Mouse (Mus musculus) gastrocnemius, adult 18-20 months (tissue): ENCODE data around the gene Apbb2. TPM values are rescaled to one million over a fixed set of nuclear protein-coding genes. Genes with fewer than 3 reads are reported as not detected.
"Not testable (repeated sequence)": the region's sequence is repeated elsewhere in the genome, so short reads cannot be mapped to it uniquely, and the experiment has no call there.

Experiments
- DNase-seq: peaks from one replicate; pipeline ENCODE4 v3.0.0; 2021; ENCODE audit warnings: low spot score
- total RNA-seq, 2 experiments: library from RNA; stranded (reverse); gene quantifications; 2 replicates each; pipeline ENCODE4 v1.2.3; 2021

The Apbb2 gene
- total RNA-seq, 2 experiments from 2014 or later: 37.4 to 40.4 TPM

GRCm38 (mm10) chr5:66302085-66302815 is 316.3 kb downstream of the Apbb2 start:
- DNase-seq: no peak

- DNase-seq: no peak
Measured at GRCm38 (mm10) chr5:66300576-66300975, 318.0 kb downstream of the Apbb2 start.

DNA sequence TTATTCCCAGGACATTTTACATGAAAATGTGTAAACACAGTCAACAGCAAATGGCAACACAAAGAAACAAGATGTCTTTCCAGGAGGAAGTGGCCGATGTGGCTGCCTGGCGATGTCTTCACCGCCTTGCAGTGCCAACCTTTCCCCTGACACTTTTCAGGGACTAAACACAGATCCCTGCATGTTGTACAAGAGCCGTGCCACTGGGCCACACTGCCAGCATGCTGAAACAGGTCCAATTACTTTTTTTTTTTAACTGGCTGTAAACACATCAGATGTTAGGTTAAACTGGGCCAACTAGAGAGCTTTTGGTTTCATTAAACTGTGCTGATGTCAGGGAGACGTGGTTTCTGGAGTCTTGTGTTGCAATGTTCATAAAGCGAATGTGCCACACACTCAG is 319.7 kb downstream of the Apbb2 start:
- DNase-seq: no peak

GRCm38 (mm10) chr5:66296116-66296515 is 322.5 kb downstream of the Apbb2 start:
- no peak for DNase-seq

- no peak for DNase-seq
Measured at GRCm38 (mm10) chr5:66294952-66295351, 323.6 kb downstream of the Apbb2 start.

GRCm38 (mm10) chr5:66294106-66294625 is 324.4 kb downstream of the Apbb2 start:
- DNase-seq: no peak

GRCm38 (mm10) chr5:66280742-66281141 is 337.8 kb downstream of the Apbb2 start:
- no peak for DNase-seq

- DNase-seq: no peak
Measured at GRCm38 (mm10) chr5:66279650-66280049, 338.9 kb downstream of the Apbb2 start.

- no peak for DNase-seq
Measured at GRCm38 (mm10) chr5:66274417-66274816, 344.2 kb downstream of the Apbb2 start.

GRCm38 (mm10) chr5:66271141-66271540 is 347.4 kb downstream of the Apbb2 start:
- no peak for DNase-seq

DNA sequence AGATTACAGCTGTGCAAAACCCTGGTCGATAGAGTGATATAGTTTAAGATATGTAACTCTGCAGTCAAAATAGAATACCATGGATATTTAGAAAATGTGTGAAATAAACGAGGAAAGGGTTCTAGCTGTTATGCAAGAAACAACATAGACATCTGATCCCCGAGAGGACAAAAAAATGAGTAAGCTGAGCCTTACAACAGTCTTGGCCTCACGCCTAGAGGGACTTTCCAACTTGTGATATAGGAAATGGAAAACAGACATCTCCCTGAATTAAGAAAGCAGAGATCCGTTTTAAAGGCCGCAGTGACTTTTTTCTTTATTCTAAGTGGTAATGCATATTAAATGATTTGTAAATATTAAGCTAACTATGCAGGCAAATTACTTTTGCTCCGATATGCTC is 349.0 kb downstream of the Apbb2 start:
- DNase-seq: peak; percentile 28

DNA sequence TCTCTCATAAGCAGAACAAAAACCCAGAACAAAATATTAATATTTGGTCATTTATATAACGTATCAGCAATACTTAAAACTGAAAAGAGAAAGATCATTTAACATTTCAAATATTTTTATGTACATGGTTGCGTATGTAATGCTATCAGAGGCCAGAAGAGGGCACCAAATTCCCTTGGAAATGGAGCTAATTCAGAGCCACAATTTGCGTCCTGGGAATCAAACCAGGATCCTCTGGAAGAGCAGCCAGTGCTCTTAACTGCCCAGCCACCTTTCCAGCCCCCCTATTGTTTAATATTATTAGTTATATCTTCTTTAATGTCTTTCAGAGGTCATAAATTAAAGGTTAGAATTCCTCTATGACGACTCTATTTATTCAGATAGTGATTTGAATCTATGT is 355.2 kb downstream of the Apbb2 start:
- peak; percentile 14 for DNase-seq

- DNase-seq: no peak
Measured at GRCm38 (mm10) chr5:66262475-66262874, 356.1 kb downstream of the Apbb2 start.

DNA sequence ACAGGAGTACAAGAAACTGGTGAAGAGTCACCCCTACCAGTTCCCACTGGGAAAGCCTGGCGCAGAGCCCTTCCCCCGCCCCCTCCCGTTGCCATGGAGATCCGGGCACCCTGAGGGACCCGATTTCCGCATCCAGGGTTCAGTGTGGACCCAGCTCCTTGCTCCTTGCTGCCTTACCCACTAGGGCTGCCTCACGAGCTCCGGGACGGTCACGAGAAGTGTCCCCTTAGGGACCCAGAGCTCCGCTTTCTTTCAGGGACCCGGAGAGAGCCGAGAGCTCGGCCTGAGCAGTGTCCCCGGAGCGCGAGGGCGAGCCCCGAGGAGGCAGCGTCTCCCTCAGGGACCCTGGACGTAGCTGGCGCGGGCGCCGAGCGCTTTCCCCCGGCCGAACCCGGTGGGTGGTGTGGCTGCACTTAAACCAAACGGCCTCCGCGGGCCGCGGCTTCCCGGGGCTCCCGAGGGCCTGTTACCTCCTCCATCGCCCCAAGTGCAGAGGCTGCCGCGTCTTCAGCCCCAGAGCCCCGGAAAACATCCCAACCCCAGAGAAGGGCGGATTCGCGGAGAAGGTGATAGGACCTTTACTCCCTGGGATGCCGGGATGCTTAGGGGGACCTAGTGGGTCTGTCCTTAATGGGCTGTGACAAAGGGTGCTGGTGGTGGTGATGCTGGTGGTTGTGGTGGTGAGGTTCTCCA is 358.7 kb downstream of the Apbb2 start, which contains the start of gene Nsun7:
Gene Nsun7 (plus strand): TSS at position 142 of the 693 bp plus-strand sequence.
- peak; percentile 44 for DNase-seq

- not testable (repeated sequence) for DNase-seq
Measured at GRCm38 (mm10) chr5:66259431-66259755, 359.2 kb downstream of the Apbb2 start.

DNA sequence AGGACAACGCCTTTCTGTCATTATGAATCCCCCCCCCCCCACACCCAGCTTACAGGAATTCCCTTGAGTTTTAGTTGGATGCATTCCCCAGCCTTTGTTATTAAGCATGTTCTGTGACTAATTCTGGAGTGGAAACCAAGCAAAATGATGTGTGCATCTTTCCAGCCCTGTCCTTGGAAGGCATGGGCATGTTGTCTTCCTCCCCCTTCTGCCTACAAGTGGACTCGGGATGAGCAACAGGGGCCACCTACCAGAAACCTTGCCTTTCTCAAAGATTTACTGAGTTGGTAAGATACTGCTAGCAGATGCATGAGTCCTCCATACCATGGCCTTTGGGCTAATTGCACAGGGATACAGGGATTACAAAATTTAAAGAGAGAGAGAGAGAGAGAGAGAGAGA is 359.6 kb downstream of the Apbb2 start:
- DNase-seq: no peak

DNA sequence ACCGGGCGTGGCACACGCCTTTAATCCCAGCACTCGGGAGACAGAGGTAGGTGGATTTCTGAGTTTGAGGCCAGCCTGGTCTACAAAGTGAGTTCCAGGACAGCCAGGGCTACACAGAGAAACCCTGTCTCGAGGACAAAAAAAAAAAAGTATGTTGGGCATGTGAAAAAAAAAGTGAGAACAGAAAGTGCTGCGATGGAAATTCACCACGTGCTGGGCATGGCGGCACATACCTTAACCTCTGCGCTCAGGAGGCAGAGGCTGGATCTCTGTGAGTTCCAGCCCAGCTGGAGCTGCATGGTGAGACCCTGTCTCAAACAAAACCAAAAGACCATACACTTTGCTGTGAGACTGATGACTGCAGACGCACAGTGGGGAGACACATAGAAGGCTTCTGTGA is 363.5 kb downstream of the Apbb2 start:
- DNase-seq: no peak

DNA sequence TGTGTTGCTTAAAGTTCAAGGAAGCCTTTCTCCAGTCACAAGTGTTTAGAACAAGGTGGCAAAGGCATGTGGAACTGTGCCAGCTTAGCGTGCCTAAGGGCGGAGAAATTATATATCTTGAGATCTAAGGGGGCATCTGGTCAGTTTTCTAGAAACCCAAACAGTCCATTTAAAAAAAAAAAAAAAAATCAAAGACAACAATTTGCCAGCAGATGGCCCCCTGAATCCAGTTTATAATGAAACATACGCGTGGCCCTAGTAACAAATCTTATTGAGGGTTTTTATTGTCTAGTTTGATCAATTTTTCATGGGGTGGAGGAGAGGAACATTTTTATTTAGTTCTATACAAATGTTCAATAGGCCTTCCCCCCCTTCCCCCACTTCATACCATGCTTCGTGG is 365.4 kb downstream of the Apbb2 start:
- DNase-seq: no peak

Other genes starting within 250 kb of the Apbb2 start
- 1 to 10 TPM; 2.4 to 8.8 TPM for gene Uchl1, start 57.3 kb upstream of the Apbb2 start, total RNA-seq
- gene Limch1, start 127.0 kb upstream of the Apbb2 start, total RNA-seq: 100 to 1,000 TPM; 111 to 119 TPM